9 mouse cellular contexts compared by ENCODE assay signal in genomic region chr6:88723806-88724312, GRCm38 (mm10). TPM values are rescaled to one million over a fixed set of nuclear protein-coding genes. Genes with fewer than 3 reads are reported as not detected.
DNase-seq lines count a peak whose midpoint lies in the region; ATAC-seq and TF ChIP-seq lines count a peak whose summit lies in the region.
"Had no signal": no experiment of that assay in that cellular context is flagged by ENCODE, and none has a peak within 500 bp of the region (broad histone marks: within the 10 kb centered on the region; RNA-seq: fewer than 3 reads in every experiment).

No protein-coding gene starts in this region.

- no peaks in the 10 kb centered on the region; the same call in 1 of the 2 replicates for H3K4me1 ChIP-seq in heart, embryonic 11.5 days (ENCODE audit: control insufficient read depth, insufficient read depth, low read length)
- H3K4me1 ChIP-seq in E14TG2a.4 (replicated peaks; ENCODE audit: low read depth, low read length), result peaks cover 7% of the 10 kb centered on the region
- peaks cover 7% of the 10 kb centered on the region for H3K4me1 ChIP-seq in forebrain, embryonic 12.5 days
- peaks cover 53% of the 10 kb centered on the region for H3K4me1 ChIP-seq in liver, embryonic 15.5 days (replicated peaks)

- H3K36me3 ChIP-seq in heart, embryonic 11.5 days (ENCODE audit: control insufficient read depth, insufficient read depth, low read length), result no peaks in the 10 kb centered on the region
- H3K36me3 ChIP-seq in E14TG2a.4 (ENCODE audit: insufficient read depth, low read length), result no peaks in the 10 kb centered on the region
- H3K36me3 ChIP-seq in forebrain, embryonic 12.5 days (replicated peaks), result no peaks in the 10 kb centered on the region
- peaks cover 28% of the 10 kb centered on the region for H3K36me3 ChIP-seq in liver, embryonic 15.5 days (replicated peaks)

- DNase-seq in heart, adult 11 months, result no peak
- no peak for DNase-seq in frontal cortex, postnatal 10 days (ENCODE audit: low spot score in 2 of 2)
- no peak for DNase-seq in embryo, embryonic 10 days (ENCODE audit: low spot score)

- no peaks in the 10 kb centered on the region for H3K9me3 ChIP-seq in heart, embryonic 11.5 days (replicated peaks; ENCODE audit: control insufficient read depth, low read length)
- H3K9me3 ChIP-seq in E14TG2a.4 (ENCODE audit: low read length), result no peaks in the 10 kb centered on the region
- no peaks in the 10 kb centered on the region for H3K9me3 ChIP-seq in forebrain, embryonic 12.5 days
- H3K9me3 ChIP-seq in liver, embryonic 15.5 days (replicated peaks), result no peaks in the 10 kb centered on the region

- 35% methylated on average over 14 of the region's 14 CpGs for WGBS in heart, embryonic 11.5 days (ENCODE audit: insufficient replicate concordance)
- WGBS in forebrain, embryonic 12.5 days, result 30% methylated on average over 14 of the region's 14 CpGs
- 21% methylated on average over 14 of the region's 14 CpGs for WGBS in liver, embryonic 15.5 days (ENCODE audit: insufficient replicate concordance)

- H3K27ac ChIP-seq in heart, embryonic 11.5 days (ENCODE audit: low read depth, low read length), result no peak overlapping the region
- H3K27ac ChIP-seq in forebrain, embryonic 12.5 days, result 0 out of 2 replicates have a peak overlapping the region, but pooled peaks have one; percentile 5
- peak overlapping the region; percentile 95 for H3K27ac ChIP-seq in liver, embryonic 15.5 days (replicated peaks)

- H3K4me3 ChIP-seq in heart, embryonic 11.5 days (ENCODE audit: low read depth, low read length), result peak overlapping the region; percentile 74
- H3K4me3 ChIP-seq in E14TG2a.4 (replicated peaks; ENCODE audit: low read length), result peak overlapping the region; percentile 89
- peak overlapping the region; percentile 71 for H3K4me3 ChIP-seq in forebrain, embryonic 12.5 days (replicated peaks)
- peak overlapping the region; percentile 90 for H3K4me3 ChIP-seq in liver, embryonic 15.5 days (replicated peaks)

- TF ChIP-seq CTCF in E14TG2a.4 (conservative IDR thresholded peaks at IDR 0.05; ENCODE audit: low read length), result no peak

- peak overlapping the region; percentile 70 for H3K9ac ChIP-seq in heart, embryonic 11.5 days (ENCODE audit: low read depth, low read length)
- H3K9ac ChIP-seq in forebrain, embryonic 12.5 days, result peak overlapping the region; percentile 67
- peak overlapping the region; percentile 90 for H3K9ac ChIP-seq in liver, embryonic 15.5 days

- peaks cover 10% of the 10 kb centered on the region; the same call in 1 of the 2 replicates for H3K27me3 ChIP-seq in heart, embryonic 11.5 days (ENCODE audit: control insufficient read depth, insufficient read depth, low read length)
- peaks cover 60% of the 10 kb centered on the region for H3K27me3 ChIP-seq in E14TG2a.4 (ENCODE audit: insufficient read depth, low read length)
- H3K27me3 ChIP-seq in forebrain, embryonic 12.5 days, result peaks cover 49% of the 10 kb centered on the region
- H3K27me3 ChIP-seq in liver, embryonic 15.5 days, result 0 out of 2 replicates have a peak, but pooled peaks cover 10% of the 10 kb centered on the region

- peak overlapping the region; percentile 98 for H3K4me2 ChIP-seq in heart, embryonic 11.5 days
- H3K4me2 ChIP-seq in forebrain, embryonic 12.5 days, result peak overlapping the region; percentile 98
- peak overlapping the region; percentile 95 for H3K4me2 ChIP-seq in liver, embryonic 15.5 days

- 0 out of 2 replicates have a peak, but pooled peaks have one; percentile 42 for ATAC-seq in heart, embryonic 11.5 days (replicated peaks; ENCODE audit: insufficient number of reproducible peaks, low FRiP score, low TSS enrichment)
- peak; percentile 81 for ATAC-seq in forebrain, embryonic 12.5 days (ENCODE audit: low FRiP score)
- peak; percentile 63 for ATAC-seq in liver, embryonic 15.5 days (ENCODE audit: insufficient read depth)
- no peak for ATAC-seq in monocyte, adult 5-6 weeks (replicated peaks; ENCODE audit: insufficient number of reproducible peaks, low FRiP score, low TSS enrichment, poor library complexity, severe bottlenecking)

RNA-seq across cellular contexts. Expression of gene Mgll, which starts 0.4 kb away (rescaled TPM):
- polyA plus RNA-seq in heart, embryonic 11.5 days (2014; fragmentation: Nextera tagmentation; extraction: Ambion mirVana), result 7.3 and 8.6 TPM in 2 replicates
- polyA plus RNA-seq in forebrain, embryonic 12.5 days (2016; fragmentation: Nextera tagmentation; extraction: Ambion mirVana), result 3.5 and 5.5 TPM in 2 replicates
- polyA plus RNA-seq in liver, embryonic 15.5 days (2015; fragmentation: Nextera tagmentation; extraction: Ambion mirVana), result 69.7 and 71.6 TPM in 2 replicates
- 1.9 to 3.9 TPM in 2 of 3 replicates, not detected in the other for total RNA-seq in monocyte, adult 5-6 weeks (2017)
- total RNA-seq: MEL had no signal
